Mouse (Mus musculus) testis, adult 2 months (tissue): ENCODE measurements at regions not wholly inside any gene's neighbourhood (a gene's known extent, or its start where the extent isn't known, plus 50 kb on each side); places are given as distances from the start of the nearest gene placed in this dataset.
"Not testable (repeated sequence)": the region's sequence is repeated elsewhere in the genome, so short reads cannot be mapped to it uniquely, and the experiment has no call there.

ENCODE experiments used
- H3K27ac ChIP-seq: fragments of 200-500 bp; 2 replicates; pipeline ENCODE4 v1.5.1; 2012; ENCODE audit warnings: low read depth, low read length; ENCODE audit not compliant: control insufficient read depth, insufficient read depth
- H3K27me3 ChIP-seq: fragments of 200-500 bp; 2 replicates; pipeline ENCODE4 v1.6.1; 2012; ENCODE audit warnings: mild to moderate bottlenecking, low read length, moderate library complexity; ENCODE audit not compliant: control insufficient read depth, insufficient read depth
- H3K36me3 ChIP-seq: fragments of 200-500 bp; 2 replicates; pipeline ENCODE4 v1.6.1; 2012; ENCODE audit warnings: mild to moderate bottlenecking, low read length; ENCODE audit not compliant: control insufficient read depth, insufficient read depth
- H3K4me1 ChIP-seq: fragments of 200-500 bp; 2 replicates; pipeline ENCODE4 v1.6.1; 2012; ENCODE audit warnings: low read length; ENCODE audit not compliant: control insufficient read depth, insufficient read depth
- H3K4me3 ChIP-seq: fragments of 200-500 bp; 2 replicates; pipeline ENCODE4 v1.5.1; 2012; ENCODE audit warnings: low read depth, mild to moderate bottlenecking, low read length, moderate library complexity, mixed read lengths; ENCODE audit not compliant: control insufficient read depth
- CTCF ChIP-seq: fragments of 200-500 bp; IDR thresholded peaks from 2 replicates; pipeline ENCODE4 v1.5.1; 2012; ENCODE audit warnings: low read depth, mild to moderate bottlenecking, inconsistent platforms, low read length, moderate library complexity; ENCODE audit not compliant: control insufficient read depth, insufficient read depth, insufficient replicate concordance
- POLR2A ChIP-seq: fragments of 200-500 bp; IDR thresholded peaks from 2 replicates; pipeline ENCODE4 v1.6.1; 2012; ENCODE audit warnings: low read depth, mild to moderate bottlenecking, inconsistent platforms, low read length, moderate library complexity; ENCODE audit not compliant: control insufficient read depth

GRCm38 (mm10) chr8:88064414-88065110 is 54.0 kb upstream of the Cnep1r1 start:
- Histone ChIP-seq H3K27me3 (no peaks in the 10 kb centered on the region), H3K4me3 (no peak overlapping the region), H3K4me1 (no peaks in the 10 kb centered on the region), H3K27ac (no peak overlapping the region), H3K36me3 (no peaks in the 10 kb centered on the region)
- TF ChIP-seq CTCF (no peak), POLR2A (no peak)

GRCm38 (mm10) chr8:88059107-88059506 is 59.5 kb upstream of the Cnep1r1 start:
- H3K27me3 ChIP-seq, H3K27ac ChIP-seq, H3K36me3 ChIP-seq, H3K4me1 ChIP-seq, H3K4me3 ChIP-seq: not testable (repeated sequence)

DNA sequence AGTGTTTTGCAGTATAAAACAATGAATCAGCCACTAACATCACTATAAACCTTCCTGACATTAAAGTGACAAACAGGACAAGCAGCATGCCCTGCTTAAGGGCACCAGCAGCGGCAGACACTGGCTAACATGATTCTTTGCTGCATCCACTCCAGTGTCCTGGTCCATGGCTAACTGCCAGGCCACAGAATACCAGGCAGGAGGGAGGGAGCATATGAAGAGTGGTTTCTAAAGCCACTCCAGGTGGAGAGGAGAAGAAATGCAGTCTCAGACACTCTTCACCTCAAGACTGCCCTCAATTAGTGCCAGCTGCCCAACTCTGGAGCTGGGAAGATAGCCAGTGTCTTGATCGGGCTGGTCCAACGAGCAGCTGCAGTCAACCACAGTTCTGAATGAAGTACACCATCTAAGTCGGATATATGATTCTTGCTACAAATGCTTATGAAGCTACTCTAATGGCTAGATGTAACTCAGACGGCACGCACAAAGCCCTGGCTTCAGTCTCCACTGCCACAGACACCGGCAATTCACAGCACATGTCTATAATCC is 60.8 kb upstream of the Cnep1r1 start:
- TF ChIP-seq POLR2A (no peak), CTCF (no peak)
- Histone ChIP-seq H3K27me3 (no peaks in the 10 kb centered on the region), H3K27ac (no peak overlapping the region), H3K36me3 (no peaks in the 10 kb centered on the region), H3K4me3 (no peak overlapping the region), H3K4me1 (no peaks in the 10 kb centered on the region)

DNA sequence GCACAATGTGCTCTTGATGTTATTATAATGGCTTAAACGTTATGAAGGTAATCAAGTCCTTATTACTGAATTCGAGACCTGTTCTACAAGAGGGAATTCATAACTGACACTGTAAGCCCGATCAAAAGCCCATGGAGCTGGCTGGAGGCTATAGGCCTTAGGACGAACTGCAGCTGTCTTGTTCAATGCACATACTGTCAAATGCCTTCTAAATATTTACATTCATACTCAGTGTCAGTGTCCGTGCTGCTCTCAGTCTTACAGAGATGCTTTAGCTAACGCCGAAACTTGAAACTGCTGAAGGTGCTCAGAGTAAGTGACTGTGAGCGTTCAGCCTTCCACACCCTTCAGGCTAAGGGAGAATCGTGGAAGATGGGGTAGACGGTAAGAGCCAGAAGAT is 67.9 kb upstream of the Cnep1r1 start:
- Histone ChIP-seq H3K4me1 (no peaks in the 10 kb centered on the region), H3K27ac (no peak overlapping the region), H3K4me3 (no peak overlapping the region), H3K36me3 (no peaks in the 10 kb centered on the region), H3K27me3 (no peaks in the 10 kb centered on the region)
- TF ChIP-seq POLR2A: no peak
- no peak for TF ChIP-seq CTCF

- no peaks in the 10 kb centered on the region for H3K4me1 ChIP-seq
- no peaks in the 10 kb centered on the region for H3K27me3 ChIP-seq
- H3K27ac ChIP-seq: no peak overlapping the region
- TF ChIP-seq POLR2A (no peak), CTCF (no peak)
- no peak overlapping the region for H3K4me3 ChIP-seq
- no peaks in the 10 kb centered on the region for H3K36me3 ChIP-seq
These were observed 69.5 kb upstream of the Cnep1r1 start for GRCm38 (mm10) chr8:88049091-88049490.

GRCm38 (mm10) chr8:88045995-88046394 is 72.6 kb upstream of the Cnep1r1 start:
- no peaks in the 10 kb centered on the region for H3K27me3 ChIP-seq
- no peaks in the 10 kb centered on the region for H3K4me1 ChIP-seq
- no peaks in the 10 kb centered on the region for H3K36me3 ChIP-seq
- no peak overlapping the region for H3K4me3 ChIP-seq
- no peak for TF ChIP-seq POLR2A
- TF ChIP-seq CTCF: no peak
- H3K27ac ChIP-seq: no peak overlapping the region

DNA sequence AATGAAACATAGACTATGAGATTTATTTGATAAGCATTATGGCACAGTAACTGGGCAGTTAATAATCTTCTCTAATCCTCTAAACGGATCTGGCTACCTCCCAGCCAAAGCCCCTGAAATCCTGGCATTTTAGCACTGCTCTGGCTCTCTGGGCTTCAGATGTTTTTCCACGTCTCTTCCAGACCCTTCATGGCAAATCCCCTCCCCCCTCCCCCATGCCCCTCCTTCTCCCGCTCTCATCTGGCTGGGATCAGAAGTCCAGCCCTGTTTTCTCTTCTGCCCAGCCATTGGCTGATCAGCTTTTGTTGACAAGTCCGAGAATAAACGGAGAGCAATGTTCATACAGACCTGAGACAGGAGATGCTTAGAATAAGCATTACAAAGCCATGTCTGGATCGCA is 79.3 kb upstream of the Cnep1r1 start:
- no peak overlapping the region for H3K4me3 ChIP-seq
- H3K27me3 ChIP-seq: no peaks in the 10 kb centered on the region
- no peak overlapping the region for H3K27ac ChIP-seq
- no peak for TF ChIP-seq POLR2A
- no peak for TF ChIP-seq CTCF
- no peaks in the 10 kb centered on the region for H3K4me1 ChIP-seq
- H3K36me3 ChIP-seq: no peaks in the 10 kb centered on the region

DNA sequence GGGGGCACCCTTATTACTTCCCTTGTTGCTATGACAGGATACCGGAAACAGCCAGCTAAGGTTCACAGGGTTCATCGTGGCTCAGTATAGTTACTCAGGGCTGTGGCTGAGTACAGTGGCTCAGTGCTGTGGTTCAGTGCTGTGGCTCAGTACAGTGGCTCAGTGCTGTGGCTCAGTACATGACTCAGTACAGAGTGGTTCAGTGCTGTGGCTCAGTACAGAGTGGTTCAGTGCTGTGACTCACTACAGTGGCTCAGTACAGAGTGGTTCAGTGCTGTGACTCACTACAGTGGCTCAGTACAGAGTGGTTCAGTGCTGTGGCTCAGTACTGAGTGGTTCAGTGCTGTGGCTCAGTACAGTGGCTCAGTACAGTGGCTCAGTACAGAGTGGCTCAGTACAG is 78.6 kb upstream of the Zfp423 start:
- Histone ChIP-seq H3K36me3 (no peaks in the 10 kb centered on the region), H3K27ac (no peak overlapping the region), H3K4me1 (no peaks in the 10 kb centered on the region), H3K27me3 (no peaks in the 10 kb centered on the region), H3K4me3 (no peak overlapping the region)
- TF ChIP-seq CTCF (no peak), POLR2A (no peak)
